Mouse (Mus musculus): ENCODE data around the gene Gap43.
"Not testable (repeated sequence)": the region's sequence is repeated elsewhere in the genome, so short reads cannot be mapped to it uniquely, and the experiment has no call there.

The Gap43 gene

GRCm38 (mm10) chr16:42340021-42340768, at the start of gene Gap43:
Gene Gap43 (minus strand): TSS chr16:42340651.
- no peak for DNase-seq

GRCm38 (mm10) chr16:42381328-42381838, 40.9 kb upstream of the Gap43 start:
- no peak for DNase-seq

GRCm38 (mm10) chr16:42380641-42381040, 40.2 kb upstream of the Gap43 start:
- no peak for DNase-seq

- DNase-seq, result no peak
Observed at GRCm38 (mm10) chr16:42370148-42370547, 29.7 kb upstream of the Gap43 start.

GRCm38 (mm10) chr16:42369346-42369745, 28.9 kb upstream of the Gap43 start:
- DNase-seq, result no peak

GRCm38 (mm10) chr16:42360061-42360460, 19.6 kb upstream of the Gap43 start:
- no peak for DNase-seq

GRCm38 (mm10) chr16:42358058-42358457, 17.6 kb upstream of the Gap43 start:
- DNase-seq, result no peak

GRCm38 (mm10) chr16:42350076-42350475, 9.6 kb upstream of the Gap43 start:
- DNase-seq, result no peak

- DNase-seq, result not testable (repeated sequence)
Observed at GRCm38 (mm10) chr16:42340865-42341264, 414 bp upstream of the Gap43 start.

GRCm38 (mm10) chr16:42339512-42339911, 939 bp downstream of the Gap43 start:
- no peak for DNase-seq

- DNase-seq, result no peak
Observed at GRCm38 (mm10) chr16:42338987-42339386, 1.5 kb downstream of the Gap43 start.

GRCm38 (mm10) chr16:42338342-42338741, 2.1 kb downstream of the Gap43 start:
- DNase-seq, result no peak

- DNase-seq, result no peak
Observed at GRCm38 (mm10) chr16:42337663-42338062, 2.8 kb downstream of the Gap43 start.

- no peak for DNase-seq
Observed at GRCm38 (mm10) chr16:42336610-42337009, 3.8 kb downstream of the Gap43 start.

- no peak for DNase-seq
Observed at GRCm38 (mm10) chr16:42332321-42332720, 8.1 kb downstream of the Gap43 start.

- DNase-seq, result no peak
Observed at GRCm38 (mm10) chr16:42326191-42326590, 14.3 kb downstream of the Gap43 start.

- DNase-seq, result no peak
Observed at GRCm38 (mm10) chr16:42325536-42325935, 14.9 kb downstream of the Gap43 start.

GRCm38 (mm10) chr16:42319831-42320230, 20.6 kb downstream of the Gap43 start:
- no peak for DNase-seq

GRCm38 (mm10) chr16:42319365-42319764, 21.1 kb downstream of the Gap43 start:
- DNase-seq, result no peak

GRCm38 (mm10) chr16:42312125-42312524, 28.3 kb downstream of the Gap43 start:
- DNase-seq, result no peak

- no peak for DNase-seq
Observed at GRCm38 (mm10) chr16:42308761-42309160, 31.7 kb downstream of the Gap43 start.

GRCm38 (mm10) chr16:42305934-42306701, 34.3 kb downstream of the Gap43 start:
- no peak for DNase-seq

GRCm38 (mm10) chr16:42303461-42303860, 37.0 kb downstream of the Gap43 start:
- DNase-seq, result no peak

- no peak for DNase-seq
Observed at GRCm38 (mm10) chr16:42294481-42294880, 46.0 kb downstream of the Gap43 start.

All from kidney, adult 18-20 months (tissue).